Mouse (Mus musculus): ENCODE measurements around the gene Galr3.
A peak's percentile ranks its signal among the peaks of the same experiment; 100 is the strongest.
"Not testable (repeated sequence)": the region's sequence is repeated elsewhere in the genome, so short reads cannot be mapped to it uniquely, and the experiment has no call there.

The Galr3 gene

GRCm38 (mm10) chr15:79027291-79028205, 14.1 kb upstream of the Galr3 start:
- DNase-seq: peak; percentile 71

- peak; percentile 94 for DNase-seq
Measured at GRCm38 (mm10) chr15:79028237-79028738, 13.4 kb upstream of the Galr3 start, which contains the start of gene H1f0. TSS of gene H1f0 (plus strand) at chr15:79028450.

DNA sequence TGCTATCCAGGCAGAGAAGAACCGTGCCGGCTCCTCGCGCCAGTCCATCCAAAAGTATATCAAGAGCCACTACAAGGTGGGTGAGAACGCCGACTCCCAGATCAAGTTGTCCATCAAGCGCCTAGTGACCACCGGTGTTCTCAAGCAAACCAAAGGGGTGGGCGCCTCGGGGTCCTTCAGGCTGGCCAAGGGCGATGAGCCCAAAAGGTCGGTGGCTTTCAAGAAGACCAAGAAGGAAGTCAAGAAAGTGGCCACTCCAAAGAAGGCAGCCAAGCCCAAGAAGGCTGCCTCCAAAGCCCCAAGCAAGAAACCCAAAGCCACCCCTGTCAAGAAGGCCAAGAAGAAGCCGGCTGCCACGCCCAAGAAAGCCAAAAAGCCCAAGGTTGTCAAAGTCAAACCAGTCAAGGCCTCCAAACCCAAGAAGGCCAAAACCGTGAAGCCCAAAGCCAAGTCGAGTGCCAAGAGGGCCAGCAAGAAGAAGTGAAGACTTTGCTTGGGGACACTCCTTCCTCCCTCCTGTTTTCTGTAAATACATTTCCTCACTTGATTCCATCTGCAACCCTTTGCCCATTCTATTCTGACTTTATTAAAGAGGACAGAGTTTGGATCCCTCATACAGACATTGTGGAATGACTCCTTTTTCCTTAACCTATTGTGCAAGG, 12.7 kb upstream of the Galr3 start:
- no peak for DNase-seq

- DNase-seq: no peak
Measured at GRCm38 (mm10) chr15:79029519-79030241, 12.0 kb upstream of the Galr3 start.

DNA sequence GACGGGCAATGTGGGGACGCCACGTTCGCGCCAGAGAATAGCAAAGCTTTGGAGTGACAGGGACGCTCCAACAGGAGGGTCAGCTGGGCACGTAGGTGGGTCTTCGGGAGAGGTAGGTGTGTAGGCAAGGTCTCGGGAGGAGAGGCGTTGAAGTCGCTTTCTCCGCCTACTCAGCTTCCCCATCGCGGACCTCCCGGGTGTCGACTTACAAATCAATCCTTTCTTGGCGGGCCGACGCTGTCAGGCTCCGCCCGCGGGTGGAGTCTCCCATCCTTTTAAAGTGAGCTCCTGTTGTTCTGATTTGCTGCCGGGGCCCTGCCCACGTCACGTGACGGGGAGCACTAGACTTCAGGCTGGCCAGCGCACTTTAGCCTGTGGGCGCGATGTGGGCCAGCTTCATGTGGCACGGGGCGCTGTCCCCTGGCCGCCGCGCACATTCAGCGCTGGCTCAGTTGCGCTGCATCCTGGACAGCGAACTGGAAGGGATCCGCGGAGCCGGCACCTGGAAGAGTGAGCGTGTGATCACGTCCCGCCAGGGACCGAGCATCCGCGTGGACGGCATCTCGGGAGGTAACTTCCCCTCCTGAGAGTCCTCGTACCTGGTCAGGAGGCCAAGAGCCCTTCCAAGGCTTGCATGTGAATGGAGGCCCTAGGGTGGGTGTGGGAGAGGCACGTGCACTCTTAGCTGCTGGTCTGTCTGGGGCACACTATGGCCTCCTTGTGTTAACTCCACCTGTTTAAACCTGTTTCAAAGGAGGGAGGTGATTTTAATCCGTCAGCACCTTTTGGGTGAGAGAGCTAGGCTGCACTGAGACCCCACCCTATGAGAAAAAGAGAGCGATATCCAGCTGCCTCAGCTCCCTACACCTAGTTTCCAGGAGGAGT, 10.9 kb upstream of the Galr3 start:
- DNase-seq: peak; percentile 90

GRCm38 (mm10) chr15:79031908-79032307, 9.8 kb upstream of the Galr3 start:
- not testable (repeated sequence) for DNase-seq

DNA sequence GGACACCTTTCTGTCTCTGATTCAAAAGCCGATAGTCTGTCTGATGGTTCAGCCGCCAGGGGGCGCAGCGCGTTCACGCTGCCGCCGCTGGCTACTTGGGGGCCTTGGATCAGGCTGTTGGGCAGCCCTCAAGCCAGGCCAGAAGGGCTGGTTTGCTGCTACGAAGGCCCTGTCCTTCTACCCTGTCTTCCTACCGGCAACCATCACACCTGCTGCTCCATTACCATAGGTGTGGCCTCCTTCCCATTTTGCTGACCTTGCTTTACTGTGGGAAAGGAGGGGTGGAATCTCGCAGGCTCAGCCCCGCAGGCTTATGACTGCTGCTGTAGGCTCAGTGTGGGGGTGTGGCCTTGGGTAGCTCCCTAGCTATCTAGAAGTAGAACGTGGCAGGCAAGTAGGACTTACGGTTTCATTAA, 3.8 kb upstream of the Galr3 start:
- DNase-seq: peak; percentile 82

GRCm38 (mm10) chr15:79038331-79038730, 3.4 kb upstream of the Galr3 start:
- DNase-seq: no peak

- DNase-seq: no peak
Measured at GRCm38 (mm10) chr15:79038853-79039252, 2.8 kb upstream of the Galr3 start.

- DNase-seq: no peak
Measured at GRCm38 (mm10) chr15:79040501-79041416, 926 bp upstream of the Galr3 start.

GRCm38 (mm10) chr15:79042721-79043491, 1.2 kb downstream of the Galr3 start:
- DNase-seq: no peak

DNA sequence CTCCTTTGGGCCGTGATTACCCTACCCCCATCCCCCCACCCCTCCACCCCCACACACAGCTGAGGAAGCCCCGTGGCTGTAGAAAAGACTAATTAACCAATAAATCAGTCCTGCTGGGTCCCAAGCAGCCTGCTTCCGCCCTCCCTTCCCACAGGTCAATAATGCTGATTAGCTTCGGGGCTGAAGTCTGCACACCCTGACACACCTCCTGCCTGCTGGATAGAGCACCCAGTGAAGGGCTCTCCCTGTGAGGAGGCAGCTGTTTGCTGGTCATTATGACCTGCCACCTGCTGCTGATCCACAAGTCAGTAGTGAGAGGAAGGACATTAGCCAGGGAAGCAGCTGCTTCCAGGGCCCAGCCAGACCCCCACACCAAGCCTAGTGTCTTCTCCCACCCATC, 3.2 kb downstream of the Galr3 start:
- DNase-seq: no peak

DNA sequence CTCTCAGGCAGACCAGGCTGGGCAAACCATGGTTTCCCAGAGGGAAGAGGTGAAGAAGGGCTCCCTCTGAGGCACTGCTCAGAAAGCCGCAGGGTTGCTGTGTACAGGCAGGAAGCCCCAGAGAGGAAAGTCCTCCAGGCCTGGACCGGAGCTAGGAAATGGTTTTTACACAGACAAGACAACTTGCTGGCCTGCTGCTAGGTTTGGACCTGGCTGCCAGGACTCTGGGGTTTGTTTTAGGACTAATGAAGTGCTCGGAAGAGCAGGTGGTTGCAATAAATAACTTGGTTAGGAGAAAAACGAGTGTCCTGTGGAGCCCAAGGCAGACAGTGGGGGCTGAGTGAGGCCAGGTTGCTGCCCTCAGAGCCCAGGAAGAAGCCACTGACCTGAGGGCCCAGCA, 6.5 kb downstream of the Galr3 start:
- no peak for DNase-seq

DNA sequence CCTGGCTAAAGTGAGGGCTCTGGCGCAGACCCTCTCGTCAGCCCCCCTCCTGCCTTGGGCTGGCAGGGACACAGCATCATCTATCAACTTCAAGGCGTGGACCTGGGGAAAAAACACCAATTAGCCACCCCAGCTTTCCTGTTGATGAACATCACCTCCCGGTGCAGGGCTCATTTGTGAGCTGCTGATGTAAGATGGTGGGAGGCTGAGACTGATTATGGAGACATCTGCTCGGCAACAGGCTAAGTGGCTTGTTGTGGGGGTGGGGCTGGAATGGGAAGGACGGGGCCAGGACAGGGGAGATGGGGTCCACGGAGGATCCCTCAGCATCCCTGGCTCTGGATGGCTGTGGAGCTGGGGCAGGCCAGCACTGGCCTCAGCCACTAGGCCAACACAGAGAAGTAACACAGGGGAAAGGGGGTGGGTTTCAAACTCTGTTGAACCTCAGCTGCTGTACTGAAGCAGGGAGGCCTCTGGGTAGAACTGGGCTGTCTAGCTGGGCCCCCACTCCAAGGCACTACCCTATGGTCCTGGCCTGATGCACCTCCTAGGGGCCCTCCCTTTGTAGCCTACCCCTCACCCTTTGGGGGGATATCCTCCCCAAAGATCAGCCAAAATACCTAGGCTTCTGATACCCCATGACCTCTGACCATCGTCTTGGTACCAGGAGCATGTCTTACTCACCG, 8.6 kb downstream of the Galr3 start:
- no peak for DNase-seq

DNA sequence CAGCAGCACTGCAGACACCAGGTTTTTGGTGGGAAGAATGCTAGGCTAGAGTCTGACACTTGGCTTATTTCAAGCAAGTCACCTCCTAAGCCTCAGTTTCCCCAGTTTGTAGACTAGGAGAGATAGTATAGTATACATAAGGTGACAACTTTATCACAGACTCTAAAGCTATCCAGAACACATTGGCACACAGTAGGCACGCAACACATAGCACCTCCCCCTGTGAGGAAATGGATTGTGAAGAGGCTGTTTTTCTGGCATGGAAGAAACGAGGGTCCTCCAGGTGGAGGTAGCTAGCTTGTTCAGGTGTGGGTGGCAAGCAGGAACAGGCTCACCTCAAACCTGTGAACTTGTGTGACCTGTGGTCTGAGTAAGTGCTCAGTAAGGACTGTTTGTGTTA, 9.3 kb downstream of the Galr3 start:
- no peak for DNase-seq

DNA sequence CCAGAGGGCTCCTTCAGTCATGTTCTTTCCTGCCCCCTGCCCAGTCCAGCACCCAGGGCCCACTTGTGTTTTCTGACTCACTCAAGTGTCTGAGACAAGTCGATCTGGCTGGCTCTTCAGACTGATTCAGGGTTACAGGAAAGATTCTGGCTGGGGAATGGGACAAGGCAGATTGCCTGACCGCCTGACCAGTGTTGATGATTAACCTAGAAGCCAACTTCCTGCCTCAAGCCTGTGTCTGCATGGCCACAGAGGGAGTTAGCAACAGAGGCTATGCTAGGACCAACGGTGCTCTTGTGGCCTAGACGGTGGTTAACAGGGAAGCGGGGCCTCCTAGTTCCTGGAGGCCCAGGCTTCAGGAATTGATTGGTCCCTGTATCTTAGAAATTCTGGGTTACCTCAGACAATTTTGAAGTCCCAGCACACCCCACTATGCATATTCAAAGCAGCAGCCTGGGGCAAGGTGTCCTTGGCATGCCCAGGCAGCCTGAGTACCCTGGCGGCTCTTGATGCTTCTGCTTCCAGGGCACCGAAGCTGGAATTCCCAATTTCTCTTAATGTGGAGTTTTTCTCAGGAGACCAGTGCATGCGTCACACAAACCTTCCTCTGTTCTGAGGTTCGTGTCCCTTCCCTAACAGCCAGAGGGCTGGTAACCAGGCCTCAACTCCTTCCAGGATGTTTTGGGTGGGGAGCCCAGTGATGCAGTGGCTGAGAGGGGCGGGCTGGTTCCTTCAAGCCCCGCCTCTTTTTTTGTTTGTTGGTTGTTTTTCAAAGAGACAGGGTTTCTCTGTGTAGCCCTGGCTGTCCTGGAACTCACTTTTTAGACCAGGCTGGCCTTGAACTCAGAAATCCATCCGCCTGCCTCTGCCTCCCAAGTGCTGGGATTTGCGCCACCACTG, 10.0 kb downstream of the Galr3 start:
- no peak for DNase-seq

- no peak for DNase-seq
Measured at GRCm38 (mm10) chr15:79052366-79052765, 10.7 kb downstream of the Galr3 start.

GRCm38 (mm10) chr15:79056601-79057000, 14.9 kb downstream of the Galr3 start:
- no peak for DNase-seq

GRCm38 (mm10) chr15:79057850-79058249, 16.2 kb downstream of the Galr3 start:
- DNase-seq: no peak

All from cerebellum, adult 9-10 months (tissue).